ENCODE assay signal across 9 mouse cellular contexts in the genomic region with DNA sequence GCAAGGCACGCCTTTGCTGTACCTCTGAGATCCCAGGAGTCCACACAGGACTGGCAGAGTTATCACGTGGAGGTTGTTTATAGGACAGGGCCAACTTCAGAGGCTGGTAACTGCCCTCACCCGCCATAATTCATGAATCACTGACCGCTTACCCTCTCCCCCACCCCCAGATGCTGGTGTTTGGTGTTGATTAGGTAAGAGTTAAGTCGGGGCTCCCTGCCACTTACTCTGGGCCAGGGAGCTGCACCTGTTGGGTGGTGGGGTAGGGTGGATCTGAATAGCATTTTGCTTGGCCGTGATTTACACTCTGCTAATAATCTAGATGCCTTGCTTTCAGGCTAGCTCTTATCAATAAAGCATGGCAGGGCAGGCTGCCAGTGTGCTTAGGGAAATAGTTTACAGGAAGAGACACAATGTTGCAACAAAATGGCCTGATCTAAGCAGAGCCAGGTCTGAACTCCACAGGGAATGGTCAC. TPM values are rescaled to one million over a fixed set of nuclear protein-coding genes. Genes with fewer than 3 reads are reported as not detected.
DNase-seq lines count a peak whose midpoint lies in the region; ATAC-seq lines count a peak whose summit lies in the region.
"Had no signal": no experiment of that assay in that cellular context is flagged by ENCODE, and none has a peak within 500 bp of the region (broad histone marks: within the 10 kb centered on the region; RNA-seq: fewer than 3 reads in every experiment).

No protein-coding gene starts in this region.

- peak; percentile 48 for DNase-seq in MN1 (ENCODE audit: low spot score)
- peak; percentile 29 for DNase-seq in forelimb bud, embryonic 11.5 days (ENCODE audit: low read depth, low spot score)
- DNase-seq in right cerebral cortex, postnatal 4 days: no peak
- no peak for DNase-seq in right cerebral cortex, postnatal 36 days (ENCODE audit: low spot score in 2 of 2)

- no peak overlapping the region for H3K4me2 ChIP-seq in hindbrain, embryonic 16.5 days (ENCODE audit: low read length)
- no peak overlapping the region for H3K4me2 ChIP-seq in hindbrain, embryonic 12.5 days (replicated peaks)
- H3K4me2 ChIP-seq in intestine, embryonic 16.5 days (ENCODE audit: low read depth, low read length): no peak overlapping the region
- H3K4me2 ChIP-seq in hindbrain, embryonic 13.5 days: no peak overlapping the region

- WGBS in hindbrain, embryonic 16.5 days: 65% methylated on average over 6 of the region's 6 CpGs
- WGBS in hindbrain, embryonic 12.5 days: 66% methylated on average over 6 of the region's 6 CpGs
- 30% methylated on average over 6 of the region's 6 CpGs for WGBS in intestine, embryonic 16.5 days
- WGBS in hindbrain, embryonic 13.5 days: 69% methylated on average over 6 of the region's 6 CpGs

- H3K9me3 ChIP-seq in hindbrain, embryonic 16.5 days (ENCODE audit: control insufficient read depth, low read length): no peaks in the 10 kb centered on the region
- no peaks in the 10 kb centered on the region for H3K9me3 ChIP-seq in hindbrain, embryonic 12.5 days (replicated peaks)
- H3K9me3 ChIP-seq in intestine, embryonic 16.5 days (ENCODE audit: control insufficient read depth, low read length): peaks cover 2% of the 10 kb centered on the region; the same call in 1 of the 2 replicates
- H3K9me3 ChIP-seq in hindbrain, embryonic 13.5 days: peaks cover 3% of the 10 kb centered on the region; the same call in 1 of the 2 replicates

- H3K4me1 ChIP-seq in hindbrain, embryonic 16.5 days (ENCODE audit: control insufficient read depth, insufficient read depth, low read depth, low read length): peaks cover 14% of the 10 kb centered on the region
- H3K4me1 ChIP-seq in hindbrain, embryonic 12.5 days: peaks cover 22% of the 10 kb centered on the region
- H3K4me1 ChIP-seq in intestine, embryonic 16.5 days (ENCODE audit: control insufficient read depth, insufficient read depth, low read length): peaks cover 12% of the 10 kb centered on the region
- H3K4me1 ChIP-seq in hindbrain, embryonic 13.5 days (replicated peaks): peaks cover 33% of the 10 kb centered on the region

- ATAC-seq in hindbrain, embryonic 16.5 days: 0 out of 2 replicates have a peak, but pooled peaks have one; percentile 29
- no peak for ATAC-seq in hindbrain, embryonic 12.5 days (ENCODE audit: low FRiP score)
- ATAC-seq in intestine, embryonic 16.5 days: peak; percentile 85
- no peak for ATAC-seq in hindbrain, embryonic 13.5 days (ENCODE audit: low FRiP score)

- H3K4me3 ChIP-seq in hindbrain, embryonic 16.5 days (ENCODE audit: low read length): no peak overlapping the region
- H3K4me3 ChIP-seq in hindbrain, embryonic 12.5 days: no peak overlapping the region
- no peak overlapping the region for H3K4me3 ChIP-seq in intestine, embryonic 16.5 days (ENCODE audit: low read length)
- no peak overlapping the region for H3K4me3 ChIP-seq in hindbrain, embryonic 13.5 days

- no peaks in the 10 kb centered on the region for H3K36me3 ChIP-seq in hindbrain, embryonic 16.5 days (ENCODE audit: control insufficient read depth, insufficient read depth, low read length)
- no peaks in the 10 kb centered on the region for H3K36me3 ChIP-seq in hindbrain, embryonic 12.5 days
- no peaks in the 10 kb centered on the region for H3K36me3 ChIP-seq in intestine, embryonic 16.5 days (ENCODE audit: control insufficient read depth, insufficient read depth, low read length)
- no peaks in the 10 kb centered on the region for H3K36me3 ChIP-seq in hindbrain, embryonic 13.5 days

- no peaks in the 10 kb centered on the region for H3K27me3 ChIP-seq in hindbrain, embryonic 16.5 days (replicated peaks; ENCODE audit: control insufficient read depth, insufficient read depth, low read length)
- no peaks in the 10 kb centered on the region for H3K27me3 ChIP-seq in hindbrain, embryonic 12.5 days
- no peaks in the 10 kb centered on the region for H3K27me3 ChIP-seq in intestine, embryonic 16.5 days (replicated peaks; ENCODE audit: control insufficient read depth, insufficient read depth, low read length)
- H3K27me3 ChIP-seq in hindbrain, embryonic 13.5 days: no peaks in the 10 kb centered on the region
- H3K27me3 ChIP-seq: CH12.LX had no signal

- no peak overlapping the region for H3K9ac ChIP-seq in hindbrain, embryonic 16.5 days (ENCODE audit: low read depth, low read length)
- no peak overlapping the region for H3K9ac ChIP-seq in hindbrain, embryonic 12.5 days
- H3K9ac ChIP-seq in intestine, embryonic 16.5 days (ENCODE audit: low read depth, low read length): peak overlapping the region; percentile 10; the same call in 1 of the 2 replicates
- no peak overlapping the region for H3K9ac ChIP-seq in hindbrain, embryonic 13.5 days

- H3K27ac ChIP-seq in hindbrain, embryonic 16.5 days (ENCODE audit: low read depth, low read length): no peak overlapping the region
- no peak overlapping the region for H3K27ac ChIP-seq in hindbrain, embryonic 12.5 days
- no peak overlapping the region for H3K27ac ChIP-seq in intestine, embryonic 16.5 days (ENCODE audit: low read length)
- H3K27ac ChIP-seq in hindbrain, embryonic 13.5 days: no peak overlapping the region

RNA-seq across cellular contexts. Expression of a gene that starts 25.2 kb away (rescaled TPM):
- 38.5 and 44.5 TPM in 2 replicates for polyA plus RNA-seq in hindbrain, embryonic 16.5 days (2015; fragmentation: Nextera tagmentation; extraction: Ambion mirVana)
- 55.8 and 63.4 TPM in 2 replicates for polyA plus RNA-seq in hindbrain, embryonic 12.5 days (2016; fragmentation: Nextera tagmentation; extraction: Ambion mirVana)
- 14.3 and 14.7 TPM in 2 replicates for polyA plus RNA-seq in intestine, embryonic 16.5 days (2015; fragmentation: Nextera tagmentation; extraction: Ambion mirVana)
- polyA plus RNA-seq in hindbrain, embryonic 13.5 days (2015; fragmentation: Nextera tagmentation; extraction: Ambion mirVana): 47.3 and 47.5 TPM in 2 replicates

Comparison
In these comparisons a context has a peak if more than half of its experiments do, and no peak if none do; other contexts are left out.
1. ATAC-seq: peak in hindbrain, embryonic 16.5 days (single experiment) and intestine, embryonic 16.5 days (single experiment); none in hindbrain, embryonic 12.5 days (single experiment) and hindbrain, embryonic 13.5 days (single experiment).
2. DNase-seq: peak in MN1 (single experiment) and forelimb bud, embryonic 11.5 days (single experiment); none in right cerebral cortex, postnatal 4 days (single experiment) and right cerebral cortex, postnatal 36 days (0 of 2).